ENCODE assay signal across 12 mouse cellular contexts in genomic region chr11:78557241-78557640, GRCm38 (mm10). TPM values are rescaled to one million over a fixed set of nuclear protein-coding genes. Genes with fewer than 3 reads are reported as not detected.
DNase-seq lines count a peak whose midpoint lies in the region; ATAC-seq lines count a peak whose summit lies in the region.
"Had no signal": no experiment of that assay in that cellular context is flagged by ENCODE, and none has a peak within 500 bp of the region (broad histone marks: within the 10 kb centered on the region; RNA-seq: fewer than 3 reads in every experiment).

No protein-coding gene starts in this region.

- H3K4me2 ChIP-seq in heart, embryonic 15.5 days, result no peak overlapping the region
- H3K4me2 ChIP-seq: limb, embryonic 12.5 days had no signal

- intact Hi-C loops in heart, postnatal 36 days (cut with DNase I), result loop anchor here (10.0 kb wide), 1 partner anchor 398 kb away; no protein-coding TSS in a partner anchor

- peaks cover 13% of the 10 kb centered on the region for H3K4me1 ChIP-seq in heart, embryonic 15.5 days (replicated peaks)
- H3K4me1 ChIP-seq in embryonic facial prominence, embryonic 10.5 days, result peaks cover 10% of the 10 kb centered on the region; the same call in 1 of the 2 replicates

- H3K27me3 ChIP-seq in heart, embryonic 15.5 days, result no peaks in the 10 kb centered on the region
- H3K27me3 ChIP-seq in embryonic facial prominence, embryonic 10.5 days (replicated peaks; ENCODE audit: low read depth, poor library complexity, severe bottlenecking), result no peaks in the 10 kb centered on the region
- H3K27me3 ChIP-seq: limb, embryonic 12.5 days had no signal

- H3K9ac ChIP-seq in heart, embryonic 15.5 days, result no peak overlapping the region
- H3K9ac ChIP-seq: limb, embryonic 12.5 days had no signal

- no peak for ATAC-seq in heart, embryonic 15.5 days (replicated peaks; ENCODE audit: insufficient number of reproducible peaks, insufficient read depth, low FRiP score, low read depth)
- ATAC-seq in megakaryocyte progenitor cell, adult 5-6 weeks (replicated peaks; ENCODE audit: poor library complexity), result peak; percentile 49; the same call in 1 of the 2 replicates
- ATAC-seq: inflammation-experienced regulatory T-cells, adult 6 months had no signal

- peak overlapping the region; percentile 15; the same call in 1 of the 2 replicates for H3K27ac ChIP-seq in heart, embryonic 15.5 days
- H3K27ac ChIP-seq in embryonic facial prominence, embryonic 10.5 days (replicated peaks), result peak overlapping the region; percentile 25; the same call in 1 of the 2 replicates

- no peaks in the 10 kb centered on the region for H3K9me3 ChIP-seq in heart, embryonic 15.5 days (replicated peaks)
- peaks cover 7% of the 10 kb centered on the region; the same call in 1 of the 2 replicates for H3K9me3 ChIP-seq in embryonic facial prominence, embryonic 10.5 days

- 58% methylated on average over 8 of the region's 8 CpGs for WGBS in heart, embryonic 15.5 days
- 57% methylated on average over 8 of the region's 8 CpGs for WGBS in embryonic facial prominence, embryonic 10.5 days

- H3K4me3 ChIP-seq in heart, embryonic 15.5 days, result no peak overlapping the region
- H3K4me3 ChIP-seq in embryonic facial prominence, embryonic 10.5 days, result no peak overlapping the region
- H3K4me3 ChIP-seq: limb, embryonic 12.5 days had no signal

- no peak for DNase-seq in heart, postnatal 36 days
- DNase-seq in lung, postnatal 10 days, result peak; percentile 29
- DNase-seq in lung, postnatal 36 days, result no peak
- no peak for DNase-seq in embryonic facial prominence, embryonic 10.5 days (ENCODE audit: low spot score)
- no peak for DNase-seq in cerebellum, postnatal 36 days
- no peak for DNase-seq in cerebellum, postnatal 14 days
- DNase-seq: adrenal gland, postnatal 36 days had no signal

- H3K36me3 ChIP-seq in heart, embryonic 15.5 days, result no peaks in the 10 kb centered on the region
- H3K36me3 ChIP-seq in embryonic facial prominence, embryonic 10.5 days (replicated peaks), result peaks cover 3% of the 10 kb centered on the region; the same call in 1 of the 2 replicates
- H3K36me3 ChIP-seq: G1E; limb, embryonic 12.5 days had no signal

RNA-seq across cellular contexts. Expression of gene Tmem97, which starts 6.7 kb away (rescaled TPM):
- polyA plus RNA-seq in heart, embryonic 15.5 days (2015; fragmentation: Nextera tagmentation; extraction: Ambion mirVana), result 43.8 and 48.7 TPM in 2 replicates
- 1 to 10 TPM; 4.8 to 5.1 TPM for total RNA-seq in heart, postnatal 36 days (2021)
- 89.6 and 96.6 TPM in 2 replicates for polyA plus RNA-seq in embryonic facial prominence, embryonic 10.5 days (2016; fragmentation: Nextera tagmentation; extraction: Ambion mirVana)
- total RNA-seq in megakaryocyte progenitor cell, adult 5-6 weeks (2015), result 102 and 108 TPM in 2 replicates
- total RNA-seq in megakaryocyte progenitor cell, adult 5-6 weeks (2017), result 77.5 and 77.9 TPM in 2 replicates

RNA-seq across cellular contexts. Expression of gene Ift20, which starts 21.1 kb away (rescaled TPM):
- polyA plus RNA-seq in heart, embryonic 15.5 days (2015; fragmentation: Nextera tagmentation; extraction: Ambion mirVana), result 97.5 and 106 TPM in 2 replicates
- 10 to 100 TPM; 39.1 to 42.9 TPM for total RNA-seq in heart, postnatal 36 days (2021)
- polyA plus RNA-seq in embryonic facial prominence, embryonic 10.5 days (2016; fragmentation: Nextera tagmentation; extraction: Ambion mirVana), result 84.2 and 95.2 TPM in 2 replicates
- total RNA-seq in megakaryocyte progenitor cell, adult 5-6 weeks (2015), result 112 and 130 TPM in 2 replicates
- total RNA-seq in megakaryocyte progenitor cell, adult 5-6 weeks (2017), result 158 and 160 TPM in 2 replicates

RNA-seq across cellular contexts. Expression of gene Tnfaip1, which starts 21.1 kb away (rescaled TPM):
- 63.7 and 73.0 TPM in 2 replicates for polyA plus RNA-seq in heart, embryonic 15.5 days (2015; fragmentation: Nextera tagmentation; extraction: Ambion mirVana)
- total RNA-seq in heart, postnatal 36 days (2021), result 10 to 100 TPM; 38.4 to 42.1 TPM
- polyA plus RNA-seq in embryonic facial prominence, embryonic 10.5 days (2016; fragmentation: Nextera tagmentation; extraction: Ambion mirVana), result 91.6 and 92.4 TPM in 2 replicates
- total RNA-seq in megakaryocyte progenitor cell, adult 5-6 weeks (2015), result 8.9 and 9.3 TPM in 2 replicates
- 4.2 and 5.5 TPM in 2 replicates for total RNA-seq in megakaryocyte progenitor cell, adult 5-6 weeks (2017)

RNA-seq across cellular contexts. Expression of gene Poldip2, which starts 45.2 kb away (rescaled TPM):
- 157 and 162 TPM in 2 replicates for polyA plus RNA-seq in heart, embryonic 15.5 days (2015; fragmentation: Nextera tagmentation; extraction: Ambion mirVana)
- 100 to 1,000 TPM; 151 to 156 TPM for total RNA-seq in heart, postnatal 36 days (2021)
- 175 and 178 TPM in 2 replicates for polyA plus RNA-seq in embryonic facial prominence, embryonic 10.5 days (2016; fragmentation: Nextera tagmentation; extraction: Ambion mirVana)
- 57.5 and 59.2 TPM in 2 replicates for total RNA-seq in megakaryocyte progenitor cell, adult 5-6 weeks (2015)
- total RNA-seq in megakaryocyte progenitor cell, adult 5-6 weeks (2017), result 59.2 and 77.8 TPM in 2 replicates

RNA-seq across cellular contexts. Expression of gene Tmem199, which starts 45.3 kb away (rescaled TPM):
- polyA plus RNA-seq in heart, embryonic 15.5 days (2015; fragmentation: Nextera tagmentation; extraction: Ambion mirVana), result 36.3 and 37.8 TPM in 2 replicates
- total RNA-seq in heart, postnatal 36 days (2021), result 10 to 100 TPM in 1 of 2 experiments, 1 to 10 TPM in 1; 9.4 to 10.3 TPM
- polyA plus RNA-seq in embryonic facial prominence, embryonic 10.5 days (2016; fragmentation: Nextera tagmentation; extraction: Ambion mirVana), result 75.9 and 76.0 TPM in 2 replicates
- total RNA-seq in megakaryocyte progenitor cell, adult 5-6 weeks (2015), result 20.9 and 26.7 TPM in 2 replicates
- total RNA-seq in megakaryocyte progenitor cell, adult 5-6 weeks (2017), result 27.5 and 34.4 TPM in 2 replicates

Comparison
In these comparisons a context has a peak if more than half of its experiments do, and no peak if none do; other contexts are left out.
1. RNA of gene Tmem97, which starts 6.7 kb away (total RNA-seq): 77.5 to 108 TPM in megakaryocyte progenitor cell, adult 5-6 weeks; 4.8 to 5.1 TPM in heart, postnatal 36 days; every median in the first group is over 10 times any median in the second.